Mouse (Mus musculus) brain, embryonic 14.5 days (tissue): ENCODE data around the gene Rsl24d1. TPM values are rescaled to one million over a fixed set of nuclear protein-coding genes. Genes with fewer than 3 reads are reported as not detected.
"Not testable (repeated sequence)": the region's sequence is repeated elsewhere in the genome, so short reads cannot be mapped to it uniquely, and the experiment has no call there.

Experiments
- DNase-seq: peaks from one replicate; pipeline ENCODE4 v3.0.0-alpha.2; 2011; ENCODE audit warnings: low read depth
- CTCF ChIP-seq: fragments of 200-500 bp; IDR thresholded peaks from 2 replicates; pipeline ENCODE4 v1.5.1; 2012; ENCODE audit warnings: inconsistent platforms, mild to moderate bottlenecking, moderate library complexity, borderline replicate concordance; ENCODE audit not compliant: insufficient read depth, insufficient read length; ENCODE audit errors: extremely low read depth
- POLR2A ChIP-seq: fragments of 200-500 bp; IDR thresholded peaks from 2 replicates; pipeline ENCODE4 v1.6.1; 2012; ENCODE audit warnings: mild to moderate bottlenecking, inconsistent platforms, borderline replicate concordance; ENCODE audit not compliant: poor library complexity, insufficient read depth, insufficient read length, severe bottlenecking; ENCODE audit errors: extremely low read depth
- polyA plus RNA-seq: library from polyadenylated mRNA; depleted of rRNA; stranded (reverse); fragments of >200 nt; gene quantifications from 2 replicates; pipeline ENCODE4 v1.2.3, GENCODE M21; 2012

Rsl24d1 gene
- polyA plus RNA-seq, 1 experiment, result 72.0 TPM

DNA sequence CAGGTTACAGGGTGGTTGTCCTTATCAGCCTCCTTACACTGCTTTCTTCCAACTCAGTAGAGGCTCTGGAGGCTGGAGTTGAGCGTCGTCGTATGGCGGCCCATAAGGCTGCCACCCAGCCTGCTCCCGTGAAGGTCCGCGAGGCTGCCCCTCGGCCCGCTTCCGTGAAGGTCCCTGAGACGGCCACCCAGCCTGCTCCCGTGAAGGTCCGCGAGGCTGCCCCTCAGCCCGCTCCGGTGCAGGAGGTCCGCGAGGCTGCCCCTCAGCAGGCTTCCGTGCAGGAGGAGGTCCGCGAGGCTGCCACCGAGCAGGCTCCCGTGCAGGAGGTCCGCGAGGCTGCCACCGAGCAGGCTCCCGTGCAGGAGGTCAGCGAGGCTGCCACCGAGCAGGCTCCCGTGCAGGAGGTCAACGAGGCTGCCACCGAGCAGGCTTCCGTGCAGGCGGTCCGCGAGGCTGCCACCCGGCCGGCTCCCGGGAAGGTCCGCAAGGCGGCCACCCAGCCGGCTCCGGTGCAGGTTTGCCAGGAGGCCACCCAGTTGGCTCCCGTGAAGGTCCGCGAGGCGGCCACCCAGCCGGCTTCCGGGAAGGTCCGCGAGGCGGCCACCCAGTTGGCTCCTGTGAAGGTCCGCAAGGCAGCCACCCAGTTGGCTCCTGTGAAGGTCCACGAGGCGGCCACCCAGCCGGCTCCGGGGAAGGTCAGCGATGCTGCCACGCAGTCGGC, 9.9 kb upstream of the Rsl24d1 start:
- DNase-seq, result peak; percentile 6
- TF ChIP-seq POLR2A (no peak), CTCF (no peak)

DNA sequence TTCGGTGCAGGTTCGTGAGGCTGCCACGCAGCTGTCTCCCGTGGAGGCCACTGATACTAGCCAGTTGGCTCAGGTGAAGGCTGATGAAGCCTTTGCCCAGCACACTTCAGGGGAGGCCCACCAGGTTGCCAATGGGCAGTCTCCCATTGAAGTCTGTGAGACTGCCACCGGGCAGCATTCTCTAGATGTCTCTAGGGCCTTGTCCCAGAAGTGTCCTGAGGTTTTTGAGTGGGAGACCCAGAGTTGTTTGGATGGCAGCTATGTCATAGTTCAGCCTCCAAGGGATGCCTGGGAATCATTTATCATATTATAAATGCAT, 9.4 kb upstream of the Rsl24d1 start:
- DNase-seq, result no peak
- TF ChIP-seq POLR2A, result no peak

GRCm38 (mm10) chr9:73105141-73105540, 8.1 kb upstream of the Rsl24d1 start:
- DNase-seq, result no peak
- no peak for TF ChIP-seq CTCF
- TF ChIP-seq POLR2A, result no peak

DNA sequence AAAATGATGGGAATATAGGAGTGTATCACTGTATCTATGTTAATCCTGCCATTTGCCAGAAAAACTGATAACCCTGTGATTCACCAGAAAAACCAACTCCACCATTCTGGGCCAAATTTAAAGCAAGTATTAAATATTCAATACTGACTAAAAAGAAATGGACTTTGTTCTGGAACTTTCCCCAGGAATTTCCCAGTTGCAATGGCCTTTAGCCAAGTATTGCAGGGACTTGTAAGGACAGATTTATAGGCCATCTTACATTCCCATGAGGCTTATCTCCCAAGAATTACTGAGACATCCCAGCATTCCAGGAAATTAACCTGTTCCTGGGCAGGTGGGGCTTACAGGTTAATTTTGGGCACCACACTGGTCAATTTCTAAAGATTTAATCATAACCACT, 7.5 kb upstream of the Rsl24d1 start:
- no peak for TF ChIP-seq POLR2A
- DNase-seq, result no peak

- DNase-seq, result not testable (repeated sequence)
These were observed 3.5 kb downstream of the Rsl24d1 start for GRCm38 (mm10) chr9:73116704-73117103.

DNA sequence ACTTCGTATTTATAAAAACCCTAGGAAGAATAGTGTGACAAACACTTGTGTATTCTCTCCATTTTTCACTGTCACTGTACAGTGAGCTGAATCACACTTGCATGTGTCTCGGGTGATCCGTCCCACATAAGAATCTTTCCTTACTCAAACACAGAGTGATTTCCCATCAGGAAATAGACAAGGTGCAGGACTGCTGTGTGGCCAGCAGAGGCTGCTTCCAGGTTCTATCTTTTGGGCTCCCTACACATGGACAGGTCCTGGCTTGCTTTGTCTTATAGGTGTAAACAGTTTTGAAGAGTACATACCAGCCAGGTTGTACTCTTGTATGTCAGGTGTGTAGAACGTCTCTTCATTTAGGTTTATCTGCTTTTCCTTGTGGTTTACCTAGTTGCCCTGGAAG, 4.8 kb downstream of the Rsl24d1 start:
- TF ChIP-seq POLR2A, result no peak
- TF ChIP-seq CTCF, result peak; percentile 31; the same call in 1 of the 2 replicates
- DNase-seq, result no peak

DNA sequence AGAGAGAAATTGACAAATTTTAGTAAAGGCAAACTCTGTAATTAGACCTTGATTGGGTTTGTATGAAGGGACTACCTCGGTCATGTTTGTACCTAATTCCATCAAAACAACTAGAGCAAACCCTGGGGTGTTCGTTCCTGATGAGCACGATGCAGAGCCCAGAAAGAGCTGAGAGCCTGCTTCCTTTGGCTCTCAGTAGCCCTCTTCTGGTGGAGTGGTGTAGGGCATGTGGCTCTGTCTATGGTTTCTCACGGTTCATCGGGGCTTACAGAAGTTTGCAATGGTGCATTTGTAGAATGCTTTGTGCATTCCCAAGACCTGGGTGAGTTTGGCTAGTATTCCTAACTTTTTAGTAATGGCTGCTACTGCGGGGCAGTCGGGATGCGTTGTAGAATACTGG, 8.5 kb downstream of the Rsl24d1 start:
- TF ChIP-seq POLR2A, result no peak
- TF ChIP-seq CTCF, result peak; percentile 61; the same call in 1 of the 2 replicates
- peak; percentile 24 for DNase-seq

GRCm38 (mm10) chr9:73125043-73125570, 11.9 kb downstream of the Rsl24d1 start:
- DNase-seq, result no peak
- TF ChIP-seq CTCF, result no peak
- no peak for TF ChIP-seq POLR2A

GRCm38 (mm10) chr9:73127457-73127856, 14.2 kb downstream of the Rsl24d1 start:
- TF ChIP-seq CTCF, result no peak
- TF ChIP-seq POLR2A, result no peak
- DNase-seq, result no peak

DNA sequence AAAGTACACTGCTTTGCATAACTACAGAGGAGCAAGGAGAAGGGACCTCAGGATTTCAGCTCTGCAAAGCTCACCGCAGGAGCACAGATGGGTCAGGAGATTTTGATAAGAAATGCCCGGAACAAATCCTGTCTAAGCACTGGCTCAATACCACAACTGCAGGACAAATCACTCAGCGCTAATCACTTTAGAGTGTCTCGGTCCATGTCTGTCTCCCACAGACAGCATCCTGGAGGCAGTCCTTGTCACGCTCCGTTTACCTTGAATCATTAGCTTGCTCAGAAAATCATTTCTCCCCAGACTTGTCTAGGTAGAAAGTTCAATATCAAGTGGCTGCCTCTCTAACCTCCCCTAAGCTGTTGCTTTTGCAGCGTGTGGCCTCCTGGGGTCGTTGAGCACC, 16.6 kb downstream of the Rsl24d1 start:
- TF ChIP-seq CTCF (no peak), POLR2A (no peak)
- DNase-seq, result peak; percentile 49

DNA sequence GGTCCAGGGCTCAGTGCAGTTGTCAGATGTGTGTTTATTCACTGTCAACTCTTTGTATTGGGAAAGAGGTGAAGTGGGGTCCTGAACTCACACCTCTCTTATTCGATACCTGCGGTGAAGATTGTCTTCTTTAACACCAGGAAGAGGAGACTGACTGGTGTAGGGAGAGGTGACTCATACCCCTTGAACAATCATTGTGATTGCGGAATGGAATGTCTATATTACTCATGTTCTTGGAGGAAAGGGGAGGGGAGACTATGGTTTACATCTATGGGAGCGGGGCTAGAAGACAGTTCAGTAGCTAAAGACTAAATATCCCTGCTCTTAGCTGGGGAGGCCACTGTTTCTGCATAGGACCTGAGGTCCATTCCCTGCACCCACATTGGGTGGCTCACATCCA, 17.3 kb downstream of the Rsl24d1 start:
- DNase-seq, result no peak
- TF ChIP-seq CTCF, result no peak
- no peak for TF ChIP-seq POLR2A

GRCm38 (mm10) chr9:73137341-73137886, 24.2 kb downstream of the Rsl24d1 start:
- DNase-seq, result no peak
- TF ChIP-seq POLR2A (no peak), CTCF (no peak)
